Mouse (Mus musculus): ENCODE data around the gene Stard10.

DNA sequence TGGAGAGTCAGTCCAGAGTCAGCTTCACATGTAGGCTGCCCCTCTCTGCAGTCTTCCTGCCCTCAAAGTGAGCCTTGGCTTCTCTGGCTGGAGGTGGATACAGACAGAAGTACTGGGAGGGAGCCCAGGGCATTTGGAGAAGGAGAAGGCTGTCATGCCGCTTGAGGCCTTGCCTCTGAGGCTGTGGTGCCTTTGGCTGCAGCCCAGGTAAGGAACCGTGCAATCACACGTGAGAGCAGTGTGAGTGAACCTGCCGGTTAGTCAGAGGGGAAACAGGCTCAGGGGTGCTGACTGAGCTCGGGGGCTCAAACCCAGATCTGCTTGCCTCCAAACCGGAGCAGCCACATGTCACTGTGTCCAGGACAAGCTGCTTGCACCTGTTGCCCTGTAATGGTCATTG, 64.6 kb downstream of the Stard10 start:
- no peak for TF ChIP-seq CHD2 (IDR thresholded peaks at IDR 0.05; ENCODE audit: low read depth, low read length)
- TF ChIP-seq ZC3H11A (IDR thresholded peaks at IDR 0.05; ENCODE audit: borderline replicate concordance, low read depth, low read length): no peak
- TF ChIP-seq MAFK (IDR thresholded peaks at IDR 0.05; ENCODE audit: insufficient read depth, low read depth, low read length): no peak
